Mouse (Mus musculus): Measurements from ENCODE around the gene Pcnx. TPM values are rescaled to one million over a fixed set of nuclear protein-coding genes. Genes with fewer than 3 reads are reported as not detected.
"Not testable (repeated sequence)": the region's sequence is repeated elsewhere in the genome, so short reads cannot be mapped to it uniquely, and the experiment has no call there.

Pcnx gene
- polyA plus RNA-seq, 1 experiment from 2014 or later = 8.6 TPM

DNA sequence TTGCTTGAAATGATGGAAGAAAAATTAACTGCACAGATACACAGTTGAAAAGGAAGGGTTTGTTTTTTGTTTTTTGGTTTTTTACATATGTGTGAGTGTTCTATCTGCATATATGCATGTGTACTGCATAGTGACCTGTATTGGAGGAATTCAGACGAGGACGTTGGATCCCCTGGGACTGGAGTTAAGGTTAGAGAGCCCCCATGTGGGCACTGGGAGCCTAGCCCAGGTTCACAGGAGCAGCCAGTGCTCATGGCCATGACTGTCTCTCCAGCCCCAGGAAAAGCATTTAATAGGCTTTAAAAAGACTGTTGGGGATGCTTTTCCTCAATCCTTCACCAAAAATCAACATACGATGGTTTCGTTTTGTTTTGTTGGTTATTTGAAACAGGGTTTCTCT, 117.5 kb downstream of the Pcnx start:
- Histone ChIP-seq H3K36me3 (ENCODE audit: control insufficient read depth, insufficient read depth, low read length) (peaks cover 35% of the 10 kb centered on the region), H3K27ac (ENCODE audit: low read depth, low read length) (no peak overlapping the region), H3K9ac (ENCODE audit: low read depth, low read length) (no peak overlapping the region), H3K4me2 (ENCODE audit: low read length) (no peak overlapping the region), H3K4me1 (ENCODE audit: control insufficient read depth, insufficient read depth, low read depth, low read length) (no peaks in the 10 kb centered on the region), H3K4me3 (ENCODE audit: low read length) (no peak overlapping the region), H3K9me3 (ENCODE audit: control insufficient read depth, low read length) (no peaks in the 10 kb centered on the region), H3K27me3 (replicated peaks; ENCODE audit: control insufficient read depth, insufficient read depth, low read length) (no peaks in the 10 kb centered on the region)
- 76% methylated on average over 4 of the region's 4 CpGs for WGBS
- no peak for ATAC-seq

DNA sequence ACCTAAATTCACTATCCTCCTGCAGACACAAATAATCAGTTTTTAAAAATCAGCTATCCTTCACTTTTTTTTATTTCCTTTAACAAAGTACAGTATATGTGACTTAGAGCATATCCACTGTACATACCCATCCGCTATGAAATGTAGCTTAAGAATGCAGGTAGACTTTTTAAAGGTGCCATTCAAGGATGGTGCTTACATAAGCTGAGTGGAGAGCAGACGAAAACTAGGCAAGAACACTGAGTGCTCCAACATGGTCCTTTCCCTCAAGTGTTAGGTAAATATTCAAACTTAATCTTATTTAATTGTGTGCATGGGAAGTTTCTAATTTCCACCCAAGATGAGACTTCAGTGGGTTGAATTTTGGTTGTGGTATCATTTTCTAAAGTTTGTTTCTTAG, 119.5 kb downstream of the Pcnx start:
- Histone ChIP-seq H3K9ac (ENCODE audit: low read depth, low read length) (no peak overlapping the region), H3K4me3 (ENCODE audit: low read length) (no peak overlapping the region), H3K27ac (ENCODE audit: low read depth, low read length) (no peak overlapping the region), H3K36me3 (ENCODE audit: control insufficient read depth, insufficient read depth, low read length) (peaks cover 40% of the 10 kb centered on the region), H3K27me3 (replicated peaks; ENCODE audit: control insufficient read depth, insufficient read depth, low read length) (no peaks in the 10 kb centered on the region), H3K9me3 (ENCODE audit: control insufficient read depth, low read length) (no peaks in the 10 kb centered on the region), H3K4me1 (ENCODE audit: control insufficient read depth, insufficient read depth, low read depth, low read length) (no peaks in the 10 kb centered on the region), H3K4me2 (ENCODE audit: low read length) (no peak overlapping the region)
- ATAC-seq = no peak
- 91% methylated on average over 2 of the region's 2 CpGs for WGBS

DNA sequence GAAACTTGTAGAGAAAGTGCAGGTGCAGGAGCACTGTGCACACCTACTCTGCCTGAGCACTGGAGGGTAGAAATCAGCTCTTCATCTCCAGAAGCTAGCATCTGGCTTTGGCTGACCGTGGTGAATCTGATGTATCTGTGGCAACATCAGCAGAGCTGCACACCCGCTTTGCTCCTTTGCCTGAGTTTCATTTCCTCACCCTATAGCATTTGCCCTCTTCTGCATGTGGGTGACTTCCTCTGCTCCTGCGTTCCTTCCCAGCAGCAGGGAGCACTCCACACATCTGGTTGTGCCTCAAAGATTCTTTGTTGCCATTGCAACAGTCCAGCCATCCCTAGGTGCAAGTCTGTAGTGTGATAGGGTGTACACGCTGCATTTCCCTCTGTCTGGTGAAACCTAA, 132.3 kb downstream of the Pcnx start:
- Histone ChIP-seq H3K4me3 (ENCODE audit: low read length) (no peak overlapping the region), H3K9me3 (ENCODE audit: control insufficient read depth, low read length) (no peaks in the 10 kb centered on the region), H3K4me2 (ENCODE audit: low read length) (no peak overlapping the region), H3K27ac (ENCODE audit: low read depth, low read length) (no peak overlapping the region), H3K36me3 (ENCODE audit: control insufficient read depth, insufficient read depth, low read length) (peaks cover 44% of the 10 kb centered on the region), H3K9ac (ENCODE audit: low read depth, low read length) (no peak overlapping the region), H3K27me3 (replicated peaks; ENCODE audit: control insufficient read depth, insufficient read depth, low read length) (no peaks in the 10 kb centered on the region), H3K4me1 (ENCODE audit: control insufficient read depth, insufficient read depth, low read depth, low read length) (no peaks in the 10 kb centered on the region)
- WGBS = 90% methylated on average over 4 of the region's 4 CpGs
- ATAC-seq = no peak

DNA sequence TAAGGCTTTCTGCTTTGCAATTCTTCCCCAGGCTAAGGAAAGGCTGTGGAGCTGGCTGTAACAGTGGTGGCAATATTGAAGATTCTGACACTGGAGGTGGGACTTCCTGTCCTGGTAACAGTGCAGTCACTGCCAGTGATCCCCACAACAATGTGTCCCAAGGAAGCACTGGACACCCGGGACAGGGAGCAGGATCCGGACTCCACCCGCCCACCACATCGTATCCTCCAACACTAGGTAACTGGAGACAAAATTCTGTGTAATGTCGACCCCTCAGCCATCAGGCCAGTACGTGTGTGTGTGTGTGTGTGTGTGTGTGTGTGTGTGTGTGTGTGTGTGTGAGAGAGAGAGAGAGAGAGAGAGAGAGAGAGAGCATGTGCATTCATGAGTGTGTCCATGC, 133.2 kb downstream of the Pcnx start:
- Histone ChIP-seq H3K4me1 (ENCODE audit: control insufficient read depth, insufficient read depth, low read depth, low read length) (no peaks in the 10 kb centered on the region), H3K36me3 (ENCODE audit: control insufficient read depth, insufficient read depth, low read length) (peaks cover 37% of the 10 kb centered on the region), H3K4me3 (ENCODE audit: low read length) (no peak overlapping the region), H3K4me2 (ENCODE audit: low read length) (no peak overlapping the region), H3K9me3 (ENCODE audit: control insufficient read depth, low read length) (no peaks in the 10 kb centered on the region), H3K27me3 (replicated peaks; ENCODE audit: control insufficient read depth, insufficient read depth, low read length) (no peaks in the 10 kb centered on the region), H3K9ac (ENCODE audit: low read depth, low read length) (no peak overlapping the region), H3K27ac (ENCODE audit: low read depth, low read length) (no peak overlapping the region)
- no peak for ATAC-seq
- WGBS = 96% methylated on average over 6 of the region's 6 CpGs

DNA sequence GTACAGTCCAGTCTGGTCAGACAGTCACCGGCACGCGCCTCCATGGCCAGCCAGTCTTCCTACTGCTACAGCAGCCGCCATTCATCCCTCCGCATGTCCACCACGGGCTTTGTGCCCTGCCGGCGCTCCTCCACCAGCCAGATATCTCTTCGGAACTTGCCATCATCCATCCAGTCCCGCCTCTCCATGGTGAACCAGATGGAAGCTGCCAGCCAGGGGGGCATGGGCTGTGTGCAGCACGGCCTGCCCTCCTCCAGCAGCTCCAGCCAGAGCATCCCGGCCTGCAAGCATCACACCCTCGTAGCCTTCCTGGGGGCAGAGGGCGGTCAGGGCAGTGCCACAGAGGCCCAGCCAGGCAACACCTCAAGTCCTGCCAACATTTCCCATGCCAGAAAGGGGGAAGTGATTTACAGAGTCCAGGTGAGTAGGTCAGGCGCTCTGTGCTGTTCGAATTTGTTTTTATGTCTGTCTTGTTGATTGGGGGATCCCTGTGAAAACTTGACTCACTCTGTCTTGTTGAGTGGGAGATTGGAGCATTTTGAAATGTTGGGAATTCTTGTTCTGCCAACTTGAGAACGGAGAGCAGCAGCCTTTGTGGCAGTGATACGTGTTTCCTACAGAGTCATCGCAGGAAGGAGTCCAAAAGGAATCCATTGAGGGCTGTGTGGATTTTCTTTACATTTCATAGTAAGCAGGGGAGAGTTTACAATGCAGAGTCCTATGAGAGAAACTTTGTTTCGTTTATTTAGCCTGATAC, 135.3 kb downstream of the Pcnx start:
- no peak overlapping the region for H3K4me3 ChIP-seq (ENCODE audit: low read length)
- no peak overlapping the region for H3K9ac ChIP-seq (ENCODE audit: low read depth, low read length)
- 90% methylated on average over 20 of the region's 20 CpGs for WGBS
- no peak overlapping the region for H3K4me2 ChIP-seq (ENCODE audit: low read length)
- no peaks in the 10 kb centered on the region for H3K4me1 ChIP-seq (ENCODE audit: control insufficient read depth, insufficient read depth, low read depth, low read length)
- H3K36me3 ChIP-seq (ENCODE audit: control insufficient read depth, insufficient read depth, low read length) = peaks cover 30% of the 10 kb centered on the region
- no peaks in the 10 kb centered on the region for H3K27me3 ChIP-seq (replicated peaks; ENCODE audit: control insufficient read depth, insufficient read depth, low read length)
- no peak overlapping the region for H3K27ac ChIP-seq (ENCODE audit: low read depth, low read length)
- H3K9me3 ChIP-seq (ENCODE audit: control insufficient read depth, low read length) = no peaks in the 10 kb centered on the region
- ATAC-seq = no peak

DNA sequence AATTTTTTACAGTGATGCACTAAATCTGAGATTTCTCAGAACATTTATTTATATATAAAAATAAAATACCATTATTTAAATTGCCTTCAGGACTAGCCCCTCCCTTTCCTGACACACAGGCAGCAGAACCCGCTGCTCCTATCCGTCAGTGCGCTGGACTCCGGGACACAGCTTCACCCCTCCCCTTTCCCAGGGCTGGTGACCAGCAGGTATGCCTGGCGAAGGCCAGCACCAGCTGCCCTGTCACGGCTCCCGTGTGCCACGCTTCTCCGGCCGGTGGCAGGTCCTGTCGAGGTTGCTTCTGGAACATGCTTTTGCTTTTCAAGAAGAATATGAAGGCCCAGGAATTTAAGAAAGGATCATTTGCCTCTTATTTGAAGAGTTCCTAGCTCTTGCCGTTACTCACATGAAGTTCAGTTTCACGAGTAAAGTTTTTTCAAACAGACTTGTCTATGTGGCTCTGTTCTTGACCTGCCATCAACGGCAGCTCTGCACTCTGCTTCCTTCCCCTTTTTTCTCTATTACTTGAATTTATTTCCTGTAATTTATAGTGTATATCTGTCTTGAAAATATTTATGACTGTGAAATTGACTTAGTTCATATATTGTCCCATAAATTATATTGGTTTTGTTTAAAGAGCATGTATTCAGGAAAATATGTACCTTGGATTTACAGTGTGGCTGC, 137.0 kb downstream of the Pcnx start:
- H3K4me3 ChIP-seq (ENCODE audit: low read length) = no peak overlapping the region
- ATAC-seq = no peak
- H3K9ac ChIP-seq (ENCODE audit: low read depth, low read length) = no peak overlapping the region
- H3K36me3 ChIP-seq (ENCODE audit: control insufficient read depth, insufficient read depth, low read length) = peaks cover 25% of the 10 kb centered on the region
- H3K4me1 ChIP-seq (ENCODE audit: control insufficient read depth, insufficient read depth, low read depth, low read length) = no peaks in the 10 kb centered on the region
- H3K27ac ChIP-seq (ENCODE audit: low read depth, low read length) = no peak overlapping the region
- H3K9me3 ChIP-seq (ENCODE audit: control insufficient read depth, low read length) = no peaks in the 10 kb centered on the region
- no peaks in the 10 kb centered on the region for H3K27me3 ChIP-seq (replicated peaks; ENCODE audit: control insufficient read depth, insufficient read depth, low read length)
- WGBS = 83% methylated on average over 14 of the region's 14 CpGs
- no peak overlapping the region for H3K4me2 ChIP-seq (ENCODE audit: low read length)

DNA sequence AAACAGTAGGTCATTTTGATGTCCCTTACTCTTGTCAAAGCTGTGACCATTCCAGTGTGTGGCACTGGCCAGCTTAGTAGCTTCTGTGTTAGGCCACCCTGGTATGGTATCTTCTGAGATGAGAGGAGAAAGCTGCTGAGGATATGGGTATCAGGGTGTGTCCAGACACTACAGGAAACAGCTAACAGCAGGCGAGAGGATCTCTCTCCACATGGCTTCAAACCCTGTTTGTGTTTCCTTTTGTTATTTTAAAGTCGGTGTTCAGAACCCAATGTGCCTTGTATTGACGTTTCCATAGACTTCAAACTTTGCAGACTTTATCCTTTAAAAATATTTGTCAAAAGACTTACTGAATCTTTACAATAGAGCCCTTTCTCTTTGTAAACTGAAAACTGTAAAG, 137.7 kb downstream of the Pcnx start:
- Histone ChIP-seq H3K27ac (ENCODE audit: low read depth, low read length) (no peak overlapping the region), H3K4me2 (ENCODE audit: low read length) (no peak overlapping the region), H3K9me3 (ENCODE audit: control insufficient read depth, low read length) (no peaks in the 10 kb centered on the region), H3K9ac (ENCODE audit: low read depth, low read length) (no peak overlapping the region), H3K36me3 (ENCODE audit: control insufficient read depth, insufficient read depth, low read length) (peaks cover 22% of the 10 kb centered on the region), H3K4me1 (ENCODE audit: control insufficient read depth, insufficient read depth, low read depth, low read length) (no peaks in the 10 kb centered on the region), H3K4me3 (ENCODE audit: low read length) (no peak overlapping the region), H3K27me3 (replicated peaks; ENCODE audit: control insufficient read depth, insufficient read depth, low read length) (no peaks in the 10 kb centered on the region)
- WGBS = 50% methylated on average over 3 of the region's 3 CpGs
- no peak for ATAC-seq

DNA sequence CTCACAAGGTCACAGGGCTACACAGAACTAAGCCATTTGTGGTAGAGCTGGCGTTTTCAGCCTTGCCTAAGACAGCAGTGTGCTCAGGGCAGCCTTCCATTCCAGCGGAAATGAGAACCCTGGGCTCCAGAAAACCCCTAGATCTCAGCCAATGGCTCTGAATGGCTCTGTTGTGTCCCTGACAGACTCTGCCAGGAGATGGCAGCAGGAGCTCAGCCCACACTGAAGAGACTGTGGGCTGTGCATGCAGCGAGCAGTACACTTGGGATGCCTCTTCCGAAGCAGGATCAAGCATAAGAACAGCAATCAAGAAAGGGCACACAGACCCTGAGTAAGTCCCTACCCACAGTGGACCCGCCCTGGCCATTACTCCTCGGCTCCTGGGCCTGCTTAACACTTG, 142.9 kb downstream of the Pcnx start:
- not testable (repeated sequence) for H3K4me3 ChIP-seq (ENCODE audit: low read length); H3K4me1 ChIP-seq (ENCODE audit: control insufficient read depth, insufficient read depth, low read depth, low read length); H3K36me3 ChIP-seq (ENCODE audit: control insufficient read depth, insufficient read depth, low read length); H3K27me3 ChIP-seq (replicated peaks; ENCODE audit: control insufficient read depth, insufficient read depth, low read length); H3K9ac ChIP-seq (ENCODE audit: low read depth, low read length); H3K9me3 ChIP-seq (ENCODE audit: control insufficient read depth, low read length); H3K27ac ChIP-seq (ENCODE audit: low read depth, low read length); H3K4me2 ChIP-seq (ENCODE audit: low read length)
- no CpG with 5 or more reads among the region's 6 CpGs for WGBS
- ATAC-seq = peak; percentile 95

DNA sequence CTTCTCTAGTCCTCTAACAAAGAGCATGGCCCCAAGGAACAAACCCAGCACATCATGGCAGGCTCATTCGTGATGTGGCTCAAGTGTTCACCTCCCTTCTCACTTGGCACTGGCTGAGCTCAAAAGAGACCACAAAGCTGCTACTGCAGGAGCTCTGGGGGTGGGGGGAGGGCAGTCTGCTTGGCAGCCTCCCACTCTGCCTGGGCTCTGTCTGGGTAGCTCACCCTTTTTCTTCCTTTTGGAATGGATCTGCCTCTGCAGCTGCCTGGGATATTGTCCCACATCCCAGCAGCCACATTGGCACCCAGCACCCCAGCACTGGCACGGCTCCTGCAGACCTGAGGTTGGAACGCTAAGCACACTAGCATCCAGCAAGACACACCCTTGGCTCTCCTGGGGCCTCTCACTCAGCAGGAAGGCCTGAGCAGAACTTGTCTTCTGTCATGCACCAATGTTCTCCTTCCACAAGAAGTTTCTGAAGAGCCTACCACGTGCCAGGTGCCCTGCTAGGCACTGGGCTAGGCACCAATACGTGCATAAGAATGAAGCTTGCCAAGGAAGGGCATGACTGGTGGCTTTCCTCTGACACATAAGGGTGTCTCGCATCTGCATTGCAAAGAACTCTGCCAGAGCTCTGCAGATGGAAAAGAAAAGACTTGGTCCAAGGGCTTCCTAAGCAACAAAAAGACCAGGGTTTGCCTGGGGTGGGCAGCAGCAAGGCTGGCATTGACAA, 166.2 kb downstream of the Pcnx start:
- not testable (repeated sequence) for H3K27ac ChIP-seq (ENCODE audit: low read depth, low read length); H3K4me3 ChIP-seq (ENCODE audit: low read length); H3K9me3 ChIP-seq (ENCODE audit: control insufficient read depth, low read length); H3K9ac ChIP-seq (ENCODE audit: low read depth, low read length); H3K4me2 ChIP-seq (ENCODE audit: low read length); H3K4me1 ChIP-seq (ENCODE audit: control insufficient read depth, insufficient read depth, low read depth, low read length); H3K36me3 ChIP-seq (ENCODE audit: control insufficient read depth, insufficient read depth, low read length); H3K27me3 ChIP-seq (replicated peaks; ENCODE audit: control insufficient read depth, insufficient read depth, low read length)
- peak; percentile 95 for ATAC-seq
- no CpG with 5 or more reads among the region's 6 CpGs for WGBS

All from hindbrain, embryonic 16.5 days (tissue).